Comparison of ENCODE assay signal across 29 mouse cellular contexts in genomic region chr17:83019267-83019666, GRCm38 (mm10).
DNase-seq lines count a peak whose midpoint lies in the region; ATAC-seq lines count a peak whose summit lies in the region.
"Had no signal": no experiment of that assay in that cellular context is flagged by ENCODE, and none has a peak within 500 bp of the region (broad histone marks: within the 10 kb centered on the region; RNA-seq: fewer than 3 reads in every experiment).

No protein-coding gene starts in this region.

- no peak for ATAC-seq in kidney, embryonic 16.5 days (ENCODE audit: low FRiP score, low TSS enrichment)
- ATAC-seq in lung, embryonic 16.5 days (ENCODE audit: low read depth): no peak
- 0 out of 2 replicates have a peak, but pooled peaks have one; percentile 53 for ATAC-seq in stomach, embryonic 14.5 days (ENCODE audit: insufficient number of reproducible peaks, insufficient read depth, low FRiP score, low read depth)
- ATAC-seq: activated CD4-positive, CD25-positive, alpha-beta regulatory T cell, adult 4 months; forebrain, embryonic 13.5 days; hindbrain, postnatal 0 days; midbrain, embryonic 16.5 days had no signal

- WGBS in kidney, embryonic 16.5 days: 65% methylated on average over 5 of the region's 5 CpGs
- 36% methylated on average over 5 of the region's 5 CpGs for WGBS in lung, embryonic 16.5 days
- 43% methylated on average over 5 of the region's 5 CpGs for WGBS in stomach, embryonic 14.5 days

- peak overlapping the region; percentile 70 for H3K27ac ChIP-seq in kidney, embryonic 16.5 days (ENCODE audit: low read length)
- peak overlapping the region; percentile 76 for H3K27ac ChIP-seq in lung, embryonic 16.5 days (ENCODE audit: low read length)
- H3K27ac ChIP-seq in stomach, embryonic 14.5 days (ENCODE audit: low read length): no peak overlapping the region
- H3K27ac ChIP-seq: forebrain, embryonic 13.5 days; heart, embryonic 10.5 days; heart, embryonic 15.5 days; hindbrain, embryonic 12.5 days; hindbrain, postnatal 0 days; layer of hippocampus, adult 2 months; liver, embryonic 13.5 days had no signal

- H3K4me1 ChIP-seq in kidney, embryonic 16.5 days (ENCODE audit: insufficient read depth, low read length): peaks cover 13% of the 10 kb centered on the region
- H3K4me1 ChIP-seq in lung, embryonic 16.5 days (replicated peaks; ENCODE audit: control insufficient read depth, insufficient read depth, low read length): peaks cover 13% of the 10 kb centered on the region; the same call in 1 of the 2 replicates
- H3K4me1 ChIP-seq in stomach, embryonic 14.5 days (ENCODE audit: control insufficient read depth, insufficient read depth, low read length): peaks cover 5% of the 10 kb centered on the region
- H3K4me1 ChIP-seq: forebrain, embryonic 13.5 days; hindbrain, embryonic 12.5 days; liver, embryonic 13.5 days had no signal

- no peaks in the 10 kb centered on the region for H3K27me3 ChIP-seq in kidney, embryonic 16.5 days (ENCODE audit: insufficient read depth, low read length)
- no peaks in the 10 kb centered on the region for H3K27me3 ChIP-seq in lung, embryonic 16.5 days (ENCODE audit: control insufficient read depth, insufficient read depth, low read depth, low read length)
- no peaks in the 10 kb centered on the region for H3K27me3 ChIP-seq in stomach, embryonic 14.5 days (ENCODE audit: control insufficient read depth, insufficient read depth, low read length)
- H3K27me3 ChIP-seq: hindbrain, embryonic 12.5 days; liver, embryonic 13.5 days had no signal

- H3K36me3 ChIP-seq in kidney, embryonic 16.5 days (ENCODE audit: insufficient read depth, low read length): no peaks in the 10 kb centered on the region
- no peaks in the 10 kb centered on the region for H3K36me3 ChIP-seq in lung, embryonic 16.5 days (ENCODE audit: control insufficient read depth, insufficient read depth, low read length)
- H3K36me3 ChIP-seq in stomach, embryonic 14.5 days (ENCODE audit: control insufficient read depth, insufficient read depth, low read length): no peaks in the 10 kb centered on the region
- H3K36me3 ChIP-seq: heart, embryonic 10.5 days; heart, embryonic 15.5 days; hindbrain, embryonic 12.5 days; liver, embryonic 13.5 days had no signal

- no peak overlapping the region for H3K4me2 ChIP-seq in kidney, embryonic 16.5 days (replicated peaks; ENCODE audit: low read depth, low read length)
- no peak overlapping the region for H3K4me2 ChIP-seq in lung, embryonic 16.5 days (ENCODE audit: low read depth, low read length)
- no peak overlapping the region for H3K4me2 ChIP-seq in stomach, embryonic 14.5 days (replicated peaks; ENCODE audit: low read depth, low read length)
- H3K4me2 ChIP-seq: forebrain, embryonic 13.5 days; heart, embryonic 15.5 days; hindbrain, embryonic 12.5 days; liver, embryonic 13.5 days; midbrain, embryonic 11.5 days had no signal

- no peak for DNase-seq in kidney, postnatal 25 days
- DNase-seq in lung, postnatal 10 days: no peak
- DNase-seq in retina, embryonic 14.5 days (ENCODE audit: low spot score): no peak
- DNase-seq in testis, postnatal 14 days (ENCODE audit: low spot score): no peak
- DNase-seq: adrenal gland, adult 2 months; adrenal gland, postnatal 36 days; B cell, adult 2 months; cerebellum, adult 8-10 months; cerebellum, postnatal 36 days; gastrocnemius, postnatal 14 days; kidney, adult 18-20 months; kidney, postnatal 36 days; liver, embryonic 13.5 days; lung, adult 18-20 months; right cerebral cortex, postnatal 4 days; thymus, adult 18-20 months; thymus, postnatal 25 days had no signal

- H3K4me3 ChIP-seq in kidney, embryonic 16.5 days (ENCODE audit: low read length): no peak overlapping the region
- no peak overlapping the region for H3K4me3 ChIP-seq in lung, embryonic 16.5 days (ENCODE audit: low read length)
- H3K4me3 ChIP-seq in stomach, embryonic 14.5 days (ENCODE audit: low read depth, low read length): no peak overlapping the region
- H3K4me3 ChIP-seq: forebrain, embryonic 13.5 days; heart, embryonic 10.5 days; heart, embryonic 15.5 days; hindbrain, embryonic 12.5 days; layer of hippocampus, adult 2 months; liver, embryonic 13.5 days had no signal

- no peaks in the 10 kb centered on the region for H3K9me3 ChIP-seq in kidney, embryonic 16.5 days (ENCODE audit: low read length)
- no peaks in the 10 kb centered on the region for H3K9me3 ChIP-seq in lung, embryonic 16.5 days (ENCODE audit: control insufficient read depth, low read length)
- no peaks in the 10 kb centered on the region for H3K9me3 ChIP-seq in stomach, embryonic 14.5 days (ENCODE audit: control insufficient read depth, low read depth, low read length)
- H3K9me3 ChIP-seq: forebrain, embryonic 13.5 days; heart, embryonic 10.5 days; heart, embryonic 15.5 days; hindbrain, embryonic 12.5 days; liver, embryonic 13.5 days had no signal

- H3K9ac ChIP-seq in kidney, embryonic 16.5 days (replicated peaks; ENCODE audit: low read length): no peak overlapping the region
- no peak overlapping the region for H3K9ac ChIP-seq in lung, embryonic 16.5 days (ENCODE audit: low read length)
- no peak overlapping the region for H3K9ac ChIP-seq in stomach, embryonic 14.5 days (replicated peaks; ENCODE audit: low read depth, low read length)
- H3K9ac ChIP-seq: forebrain, embryonic 13.5 days; heart, embryonic 15.5 days; hindbrain, embryonic 12.5 days; liver, embryonic 13.5 days had no signal
